Mouse (Mus musculus) small intestine, adult 2 months (tissue): ENCODE results near the gene Atpaf2.

ENCODE experiments used
- CTCF ChIP-seq: fragments of 200-500 bp; IDR thresholded peaks from 2 replicates; pipeline ENCODE4 v1.5.1; 2012; ENCODE audit warnings: low read depth, mild to moderate bottlenecking, control low read depth, inconsistent platforms, low read length, moderate library complexity, mixed read lengths; ENCODE audit not compliant: insufficient replicate concordance, insufficient read length; ENCODE audit errors: extremely low read depth
- POLR2A ChIP-seq: fragments of 200-500 bp; IDR thresholded peaks from 2 replicates; pipeline ENCODE4 v1.6.1; 2012; ENCODE audit warnings: low read depth, mild to moderate bottlenecking, control low read depth, inconsistent platforms, low read length, moderate library complexity

DNA sequence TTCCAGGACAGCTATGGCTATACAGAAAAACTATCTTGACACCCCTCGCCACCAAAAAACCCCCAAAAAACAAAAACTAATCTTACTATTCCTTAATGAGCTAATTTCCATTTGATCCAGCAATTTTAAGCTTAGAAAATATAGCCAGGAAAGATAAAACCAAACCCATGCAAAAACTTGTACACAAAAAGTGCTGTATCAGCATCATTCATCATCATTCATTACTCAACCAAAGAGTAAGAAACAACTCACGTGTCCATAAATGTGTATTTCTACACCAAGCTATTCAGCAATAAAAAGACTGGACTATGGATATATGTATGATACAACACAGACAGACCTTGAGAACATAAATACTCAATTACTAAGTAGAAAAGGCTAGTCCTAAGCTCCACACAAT is 5.3 kb downstream of the Atpaf2 start:
- TF ChIP-seq CTCF (no peak), POLR2A (no peak)
